Mouse (Mus musculus): ENCODE data around the gene Mat1a.
A peak's percentile ranks its signal among the peaks of the same experiment; 100 is the strongest.

Mat1a gene

DNA sequence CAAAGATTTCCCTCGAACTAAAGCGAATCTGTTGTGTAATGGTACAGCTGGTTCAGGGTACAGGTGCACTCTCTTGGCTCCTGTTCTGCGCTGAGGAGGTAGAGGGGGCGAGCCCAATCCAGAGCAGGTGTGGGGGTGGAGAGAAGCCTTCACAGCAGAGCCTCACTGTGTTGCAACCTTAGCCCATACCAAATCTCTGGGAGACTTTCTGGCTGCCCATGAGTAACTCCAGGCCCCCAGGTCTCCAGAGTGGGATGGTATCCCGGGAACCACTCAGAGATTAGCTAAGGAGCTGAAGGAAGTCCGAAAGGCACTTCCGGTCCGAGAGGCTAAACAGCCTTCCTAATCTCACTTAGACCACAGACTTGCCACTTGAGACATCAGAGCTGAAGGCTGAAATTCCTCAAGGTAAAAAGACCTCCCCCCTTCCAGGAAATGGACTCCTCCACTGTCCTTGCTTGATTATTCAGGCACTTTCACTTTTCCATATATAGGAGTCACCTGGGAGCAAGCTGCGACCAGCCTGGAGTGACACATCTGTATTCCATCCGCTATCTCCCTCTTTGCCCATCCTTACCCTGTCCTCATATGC is at the start of gene Mat1a:
Gene Mat1a (plus strand): TSS at position 183 of the 592 bp plus-strand sequence.
- no peak for DNase-seq (ENCODE audit: low spot score)

DNA sequence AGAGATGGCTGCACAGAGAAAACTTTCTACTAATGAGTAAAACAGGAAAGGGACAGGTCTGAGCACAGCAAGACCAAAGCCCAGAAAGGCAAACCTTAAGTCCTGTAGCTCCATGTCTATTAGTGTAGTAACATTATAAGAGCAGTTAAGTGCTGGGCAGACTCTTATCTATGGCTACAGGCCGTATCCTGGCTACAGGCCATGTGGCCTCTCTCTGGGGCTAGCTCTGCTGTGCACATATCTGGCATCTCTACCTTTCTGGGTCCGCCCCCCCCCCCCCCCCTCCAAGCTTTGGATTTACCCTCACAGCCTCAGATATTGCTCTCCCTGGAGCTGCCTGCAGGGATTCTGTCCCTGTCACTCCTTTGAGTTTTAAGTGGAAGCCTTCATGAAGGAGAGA is 39.7 kb upstream of the Mat1a start:
- no peak for DNase-seq (ENCODE audit: low spot score)

DNA sequence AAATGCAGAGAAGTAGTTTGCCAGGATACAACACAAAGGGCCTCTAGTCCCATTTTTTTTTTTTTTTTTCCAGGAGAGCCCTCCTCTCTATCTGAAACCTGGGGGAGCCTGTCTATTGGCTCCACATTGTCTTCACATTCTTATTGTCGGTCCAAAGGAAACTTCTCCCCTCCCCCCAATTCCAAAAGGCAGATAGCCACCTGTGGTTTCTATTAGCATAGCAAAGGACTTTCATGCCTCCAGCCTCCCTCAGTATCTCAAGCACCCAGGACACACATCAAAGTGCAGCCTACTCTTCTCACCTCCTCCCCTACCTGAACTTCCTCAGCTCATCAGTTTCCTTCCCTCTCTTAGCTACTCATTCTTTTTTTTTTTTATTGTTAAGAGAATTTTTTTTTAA is 38.4 kb upstream of the Mat1a start:
- no peak for DNase-seq (ENCODE audit: low spot score)

DNA sequence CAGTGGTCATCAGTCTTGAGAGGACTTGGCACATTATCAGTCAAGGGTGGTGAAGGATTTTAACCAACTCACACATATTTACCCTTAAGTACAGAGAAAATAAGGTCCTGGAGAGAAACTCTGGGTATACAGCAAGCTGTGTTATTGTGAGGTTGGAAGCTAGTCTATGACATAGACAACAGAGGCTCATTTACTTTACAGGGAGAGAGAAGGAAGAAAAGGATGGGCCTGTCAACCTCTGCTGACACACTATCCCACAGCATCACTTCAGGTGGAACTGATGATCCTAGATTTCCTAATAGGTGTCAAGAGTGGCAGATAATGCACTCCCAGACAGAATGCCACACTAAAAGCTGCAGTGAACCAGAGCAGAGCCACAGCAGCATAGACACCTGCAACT is 35.7 kb upstream of the Mat1a start, which contains the start of gene Dydc2:
Gene Dydc2 (minus strand): TSS at position 101 of the 400 bp plus-strand sequence.
- DNase-seq (ENCODE audit: low spot score): no peak

DNA sequence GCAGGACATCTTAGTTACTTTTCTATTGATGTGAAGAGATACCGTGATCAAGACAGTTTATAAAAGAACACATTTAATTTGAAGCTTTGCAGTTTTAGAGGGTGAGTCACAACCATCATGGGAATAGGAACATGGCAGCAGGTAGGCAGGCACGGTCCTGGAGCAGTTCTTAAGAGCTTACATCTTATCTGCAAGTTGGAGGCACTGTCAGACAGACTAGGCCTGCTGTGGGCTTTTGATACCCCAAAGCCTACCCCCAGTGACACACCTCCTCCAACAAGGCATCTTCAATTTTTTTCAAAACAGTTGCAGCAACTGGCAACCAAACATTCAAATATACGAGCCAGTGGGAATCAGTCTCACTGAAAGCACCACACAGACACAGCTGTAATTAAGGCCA is 34.5 kb upstream of the Mat1a start:
- no peak for DNase-seq (ENCODE audit: low spot score)

DNA sequence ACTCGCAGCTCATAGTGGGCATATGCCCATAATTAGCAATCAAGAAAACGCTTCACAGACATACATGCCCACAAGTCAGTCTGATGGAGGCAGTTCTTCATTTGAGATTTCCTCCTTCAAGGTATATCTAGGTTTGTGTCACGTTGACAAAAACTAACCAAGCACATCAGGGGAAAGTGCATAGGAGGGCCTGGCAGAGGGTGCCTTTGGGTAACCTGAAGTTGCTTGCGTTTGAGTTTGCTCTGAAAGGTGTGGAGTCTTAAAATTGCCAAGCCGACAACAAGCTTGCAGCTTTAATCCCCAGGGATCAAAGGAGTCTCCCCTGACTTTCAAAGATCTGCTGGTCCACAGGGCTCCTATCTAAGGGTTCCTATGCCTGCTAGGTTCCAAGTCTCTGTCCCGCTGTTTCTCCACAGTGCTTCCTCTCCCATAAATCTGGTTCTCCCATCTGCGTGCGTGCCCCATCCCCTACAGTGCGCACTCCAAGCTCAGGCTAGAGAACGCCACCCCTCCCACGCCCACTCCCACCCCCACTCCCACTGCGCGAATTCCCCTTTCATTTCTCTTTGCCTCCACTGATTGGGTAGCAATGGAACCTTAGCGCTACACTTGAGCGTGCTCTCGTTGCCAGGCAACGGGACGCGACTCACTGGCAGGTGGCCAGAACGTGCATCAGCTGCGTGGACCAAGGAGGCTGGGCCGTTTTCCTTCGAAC is 32.4 kb upstream of the Mat1a start, which contains the start of gene Dydc1:
Gene Dydc1 (plus strand): TSS at position 683 of the 715 bp plus-strand sequence.
- peak; percentile 82 for DNase-seq (ENCODE audit: low spot score)

DNA sequence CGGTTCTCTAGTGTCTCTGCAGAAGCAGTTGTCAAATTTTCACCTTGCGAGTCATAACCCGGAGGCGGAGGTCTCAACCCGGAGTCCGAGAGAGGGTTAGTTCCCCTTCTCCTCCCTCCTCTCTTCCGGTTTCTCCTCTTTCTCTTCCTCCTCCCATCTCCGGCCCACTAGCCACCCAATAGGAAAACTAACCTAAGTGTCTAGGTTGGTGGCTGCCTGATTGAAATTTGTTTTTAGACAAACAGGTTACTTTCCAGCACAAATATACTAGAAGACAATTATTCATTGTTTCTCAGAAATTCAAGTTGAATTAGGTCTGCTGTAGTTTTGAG is 31.9 kb upstream of the Mat1a start:
- no peak for DNase-seq (ENCODE audit: low spot score)

DNA sequence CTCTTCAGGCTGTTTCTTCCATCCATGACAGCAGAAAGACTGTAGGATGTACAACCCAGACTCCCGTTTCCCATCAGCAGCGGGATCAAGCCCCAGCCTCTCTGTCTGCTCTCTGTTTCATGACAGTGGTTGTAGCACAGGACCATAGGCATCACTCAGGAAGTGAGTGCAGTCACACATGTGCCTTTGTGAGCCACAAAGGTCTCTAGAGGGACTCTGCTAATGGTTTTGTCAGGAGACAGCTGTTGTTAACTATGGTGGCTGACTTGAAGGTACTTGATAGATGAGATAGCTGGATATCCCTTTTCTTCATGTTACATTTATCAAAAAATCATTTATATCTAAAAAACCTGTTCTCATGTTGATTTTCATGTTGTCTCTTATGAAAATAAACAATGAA is 22.4 kb upstream of the Mat1a start:
- no peak for DNase-seq (ENCODE audit: low spot score)

DNA sequence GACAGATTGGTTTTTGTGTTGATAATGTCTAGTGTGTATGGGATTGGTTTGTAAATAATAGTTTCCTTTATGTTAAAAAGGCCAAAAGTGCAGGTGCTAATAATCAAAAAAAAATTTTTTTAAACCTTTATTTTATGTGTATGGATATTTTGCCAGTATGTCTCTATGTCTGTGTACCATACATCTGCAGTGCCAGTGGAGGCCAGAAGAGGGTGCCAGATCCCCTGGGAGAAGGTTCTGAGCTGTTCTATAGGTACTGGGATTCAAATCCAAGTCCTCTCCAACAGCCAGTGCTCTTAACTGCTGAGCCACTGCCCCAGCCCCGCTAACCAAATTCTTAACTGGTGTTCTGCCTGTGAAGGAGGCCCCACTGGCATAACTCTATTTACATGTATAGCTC is 17.3 kb upstream of the Mat1a start:
- peak; percentile 14 for DNase-seq (ENCODE audit: low spot score)

DNA sequence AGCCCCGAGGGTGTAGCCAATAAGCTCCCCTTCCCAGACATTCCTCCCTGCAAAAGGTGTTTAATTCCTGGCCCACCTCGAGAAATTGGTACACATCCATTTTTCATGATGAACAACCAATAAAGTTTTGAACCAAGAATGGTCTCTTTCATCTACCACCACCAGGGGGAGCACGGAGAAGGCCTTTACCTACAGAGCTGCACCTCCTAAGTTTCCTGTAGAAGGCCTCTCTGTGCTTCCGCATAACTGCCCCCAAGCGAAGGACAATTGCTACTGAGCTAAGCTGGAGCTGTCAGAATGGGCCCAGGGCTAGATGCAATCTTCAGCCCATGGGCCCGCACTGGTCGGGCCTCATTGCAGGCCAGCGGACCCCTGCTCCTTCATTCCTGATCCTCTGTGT is 14.1 kb upstream of the Mat1a start:
- DNase-seq (ENCODE audit: low spot score): peak; percentile 55

DNA sequence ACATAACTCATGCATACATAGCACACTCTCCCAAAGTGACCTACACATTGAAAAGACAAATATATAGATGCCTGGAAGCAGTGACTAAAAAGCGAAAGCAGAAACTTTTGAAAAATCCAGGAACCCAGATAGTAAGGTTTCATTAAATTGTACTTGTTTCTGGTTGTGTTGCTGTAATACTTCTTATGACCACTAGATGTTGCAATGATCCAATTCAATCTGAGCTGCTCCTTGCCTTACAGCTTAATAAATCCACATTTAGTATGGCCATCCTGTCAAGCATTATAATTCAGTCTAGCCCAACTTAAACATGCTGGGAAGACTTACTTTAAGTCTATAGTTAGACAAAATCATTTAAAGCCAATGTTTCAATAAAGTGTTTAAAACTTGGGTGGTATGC is 10.7 kb upstream of the Mat1a start:
- DNase-seq (ENCODE audit: low spot score): peak; percentile 30

DNA sequence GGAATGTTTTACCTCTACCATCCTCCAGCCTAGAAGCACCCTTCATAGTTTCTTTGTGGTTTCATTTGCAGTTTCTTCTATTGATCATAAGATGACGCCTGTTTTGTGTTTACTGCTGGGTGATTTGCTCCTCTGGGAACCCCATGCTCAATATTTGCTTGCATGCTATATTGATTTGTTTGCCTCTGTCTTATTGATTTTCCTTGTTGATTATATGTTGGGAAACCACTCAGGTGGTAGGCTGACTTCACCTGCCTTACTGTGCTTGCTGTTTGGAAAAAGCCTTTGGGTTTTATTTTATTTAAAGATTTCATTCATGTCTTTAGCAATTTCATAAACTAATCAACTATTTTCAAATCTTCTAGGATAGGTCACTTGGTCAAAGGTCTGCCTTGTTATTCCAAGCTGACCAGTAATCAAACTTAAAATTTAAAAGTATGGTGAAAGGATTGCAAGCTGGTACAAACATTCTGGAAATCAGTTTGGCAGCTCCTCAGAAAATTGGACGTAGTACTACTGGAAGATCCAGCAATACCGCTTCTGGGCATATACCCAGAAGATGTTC is 8.5 kb upstream of the Mat1a start:
- no peak for DNase-seq (ENCODE audit: low spot score)

DNA sequence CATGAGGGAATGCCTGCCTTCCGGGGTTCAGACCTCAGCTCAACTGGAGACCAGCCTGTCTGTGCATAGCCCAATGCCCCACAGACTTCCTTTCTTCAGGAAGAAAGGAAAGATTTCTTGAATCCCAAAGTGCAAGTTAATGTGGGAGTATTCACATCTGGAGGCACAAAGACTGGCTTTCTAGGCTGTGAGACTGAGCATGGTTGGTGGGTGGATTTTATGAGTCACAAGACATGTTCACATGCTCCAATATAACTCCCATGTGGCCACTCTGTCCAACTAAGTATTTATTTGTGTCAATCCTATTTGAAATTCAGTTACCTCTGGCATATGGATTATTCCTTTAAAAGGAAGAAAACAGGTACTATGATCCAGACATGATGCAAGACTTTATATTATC is 6.1 kb upstream of the Mat1a start:
- no peak for DNase-seq (ENCODE audit: low spot score)

DNA sequence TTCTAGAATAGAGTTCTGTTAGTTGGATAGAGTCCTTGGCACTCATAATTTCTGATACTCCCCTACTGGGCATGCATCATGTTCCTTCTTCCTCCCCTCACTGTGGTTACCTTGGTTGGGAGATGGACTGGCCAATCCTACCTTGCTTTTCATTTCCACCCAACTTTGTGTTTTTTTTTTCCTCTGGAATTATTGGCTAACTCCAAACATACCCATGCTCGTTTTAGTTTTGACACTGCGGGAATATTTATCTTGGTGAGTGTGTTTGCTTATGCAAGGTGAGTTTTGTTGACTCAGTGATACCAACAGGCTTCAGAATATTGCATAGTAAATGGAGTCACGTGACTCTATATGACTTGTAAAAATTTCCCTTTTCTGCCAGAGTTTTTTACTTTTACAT is 4.1 kb upstream of the Mat1a start:
- DNase-seq (ENCODE audit: low spot score): no peak

DNA sequence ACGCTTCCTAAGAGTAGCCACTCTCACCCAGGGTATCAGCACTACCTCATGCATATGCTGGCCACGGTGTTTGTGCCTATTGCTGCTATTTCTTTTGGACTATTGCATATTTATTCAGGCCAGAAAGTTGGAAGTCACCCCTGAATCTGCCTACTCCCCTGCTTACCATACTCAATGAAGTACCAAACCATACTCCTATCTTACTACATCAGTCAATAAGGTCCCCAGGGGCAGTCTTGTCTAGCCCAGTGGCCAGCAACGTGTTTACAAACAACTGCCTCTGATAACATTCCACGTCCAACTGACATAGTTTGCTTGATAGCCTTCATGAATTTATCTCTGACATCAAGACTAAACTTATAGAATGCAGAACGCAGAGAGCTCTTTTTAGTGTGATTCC is 3.6 kb upstream of the Mat1a start:
- DNase-seq (ENCODE audit: low spot score): no peak

DNA sequence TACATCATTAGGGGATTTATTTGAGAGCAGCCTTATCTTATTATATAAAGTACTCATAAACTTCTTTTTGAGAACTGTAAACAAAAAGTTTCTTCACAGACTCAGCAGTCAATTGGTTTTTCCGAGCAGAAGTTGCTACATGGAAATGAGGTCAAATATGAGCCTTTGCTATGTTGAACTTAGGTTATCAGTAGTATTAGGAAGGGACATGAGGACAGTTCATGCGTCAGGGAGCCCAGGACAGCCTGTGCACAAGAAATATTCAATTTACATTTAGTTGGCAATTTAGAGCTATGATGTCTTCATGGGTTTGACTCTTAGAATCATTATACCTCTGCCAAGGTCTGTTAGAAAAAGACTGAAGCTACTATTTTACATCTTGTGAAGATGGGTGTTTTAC is 2.6 kb upstream of the Mat1a start:
- DNase-seq (ENCODE audit: low spot score): no peak

DNA sequence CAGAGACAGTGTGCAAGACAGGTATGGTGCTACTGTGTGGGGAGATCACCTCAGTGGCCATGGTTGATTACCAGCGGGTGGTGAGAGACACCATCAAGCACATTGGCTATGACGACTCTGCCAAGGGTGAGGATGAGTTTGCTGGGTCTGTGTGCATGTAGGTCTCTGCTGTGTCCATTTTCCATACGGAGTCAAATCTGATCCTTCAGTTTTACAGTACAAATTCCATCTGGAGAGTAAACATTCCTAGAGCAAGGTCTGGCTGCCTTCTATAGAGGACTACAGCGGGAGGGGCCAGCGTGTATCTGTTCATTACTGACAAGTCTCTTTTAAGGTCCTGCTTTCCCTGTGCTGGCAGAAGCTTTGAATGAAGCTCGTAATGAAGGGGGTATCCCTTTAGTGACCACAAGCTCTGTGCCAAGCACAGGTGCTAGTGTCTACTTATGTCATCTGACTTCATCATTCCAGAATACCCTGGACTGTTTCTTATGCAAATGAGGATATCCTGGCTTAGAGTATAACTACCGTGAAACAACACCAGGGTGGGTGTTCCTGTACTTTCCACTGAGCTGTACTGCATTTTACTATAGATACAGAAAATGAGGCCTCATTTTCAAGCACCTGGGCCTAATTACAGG is 6.3 kb downstream of the Mat1a start:
- DNase-seq (ENCODE audit: low spot score): no peak

DNA sequence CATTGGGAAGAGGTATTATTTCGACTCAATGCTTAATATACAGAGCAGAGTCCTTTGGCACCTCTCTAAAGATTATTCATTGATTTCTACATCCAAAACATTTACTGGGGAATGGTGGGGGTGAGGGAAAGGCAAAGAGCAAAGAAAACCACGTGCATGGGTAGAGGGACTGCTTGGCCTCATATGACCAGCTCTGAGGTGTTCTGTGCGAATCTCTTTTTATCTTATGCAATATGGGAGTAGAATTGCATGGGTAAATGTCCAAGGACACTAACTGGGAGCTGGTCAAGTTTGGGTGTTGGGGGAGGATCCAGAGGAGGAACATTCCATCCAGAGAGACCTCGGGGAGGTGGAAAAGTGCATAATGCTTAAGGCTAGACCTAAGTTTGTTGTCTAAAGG is 8.1 kb downstream of the Mat1a start:
- DNase-seq (ENCODE audit: low spot score): no peak

DNA sequence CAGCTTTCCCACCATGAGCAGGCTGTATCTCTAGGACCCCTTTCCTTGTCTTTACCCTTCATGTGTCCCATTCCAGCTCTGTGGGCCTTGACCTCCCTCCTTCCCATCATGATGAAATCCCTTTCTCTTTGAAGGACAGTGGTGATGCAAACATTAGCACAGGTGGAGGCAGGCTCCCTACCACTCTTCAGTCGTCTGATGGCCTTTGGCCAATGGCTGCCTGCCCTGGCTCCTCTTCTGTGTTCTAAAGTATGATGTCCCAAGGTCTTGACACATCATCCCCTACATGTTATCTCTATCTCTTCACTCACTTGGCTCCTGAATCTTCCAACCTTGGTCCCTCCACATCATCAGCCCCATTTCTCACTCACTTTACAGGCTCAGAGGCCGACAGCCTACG is 11.4 kb downstream of the Mat1a start:
- no peak for DNase-seq (ENCODE audit: low spot score)

DNA sequence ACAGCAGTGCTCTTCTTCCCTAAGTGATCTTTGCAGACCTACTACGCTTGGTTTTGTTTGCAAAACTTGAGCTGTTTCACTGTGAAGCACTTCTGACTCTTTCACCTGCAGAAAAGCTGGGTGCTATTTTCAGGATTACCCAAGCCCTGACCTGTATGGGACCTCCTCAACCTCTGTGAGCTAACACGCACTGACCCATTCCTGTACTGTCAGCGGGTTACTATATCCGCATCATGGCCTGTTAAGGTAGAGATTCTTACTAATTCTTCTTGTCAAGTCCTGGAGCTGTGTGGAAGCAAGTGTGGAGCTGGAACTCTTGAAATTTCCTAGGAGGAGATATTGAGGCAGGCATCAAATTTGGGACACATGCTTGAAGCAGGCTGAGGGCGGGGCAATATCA is 19.8 kb downstream of the Mat1a start:
- DNase-seq (ENCODE audit: low spot score): no peak

DNA sequence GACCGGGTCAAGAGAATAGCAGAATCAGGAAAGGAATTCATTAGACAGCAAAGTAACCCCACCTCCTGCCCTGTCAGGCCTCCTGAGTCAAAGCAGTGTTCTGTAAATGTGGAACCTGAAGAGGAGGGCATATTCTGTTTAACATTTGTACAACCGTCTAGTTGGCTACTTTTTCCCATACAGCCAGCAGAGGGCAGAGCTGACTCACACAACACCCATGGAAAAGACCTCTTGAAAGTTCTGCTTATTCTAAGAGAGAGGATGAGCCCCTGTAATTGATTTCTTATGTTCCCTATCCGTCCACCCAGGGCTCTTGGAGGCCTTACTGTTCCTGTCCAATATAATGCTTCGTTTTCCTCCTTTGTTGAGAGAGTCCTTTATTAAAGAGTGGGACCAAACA is 23.2 kb downstream of the Mat1a start:
- peak; percentile 70 for DNase-seq (ENCODE audit: low spot score)

DNA sequence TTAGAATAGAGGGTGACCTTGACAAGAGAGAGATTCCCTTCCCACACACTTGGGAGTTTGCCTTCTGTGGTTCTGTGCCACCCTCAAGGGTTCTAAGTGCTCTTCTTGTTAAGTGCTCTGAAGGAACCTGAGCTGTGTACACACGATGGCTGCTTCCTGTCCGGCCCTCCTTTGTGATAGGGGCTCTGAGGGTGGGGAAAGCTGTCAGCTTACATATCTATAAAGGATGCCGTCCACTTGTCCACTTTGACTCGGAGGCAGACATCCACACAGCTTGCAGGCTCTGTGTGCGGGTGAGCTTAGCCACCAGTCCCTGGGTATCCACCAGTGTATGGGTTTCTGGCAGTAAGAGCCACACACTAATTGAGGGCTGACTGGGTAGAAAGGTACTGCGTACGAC is 26.7 kb downstream of the Mat1a start, which contains the start of gene Sftpa1:
Gene Sftpa1 (plus strand): TSS at position 243 of the 400 bp plus-strand sequence.
- DNase-seq (ENCODE audit: low spot score): no peak

DNA sequence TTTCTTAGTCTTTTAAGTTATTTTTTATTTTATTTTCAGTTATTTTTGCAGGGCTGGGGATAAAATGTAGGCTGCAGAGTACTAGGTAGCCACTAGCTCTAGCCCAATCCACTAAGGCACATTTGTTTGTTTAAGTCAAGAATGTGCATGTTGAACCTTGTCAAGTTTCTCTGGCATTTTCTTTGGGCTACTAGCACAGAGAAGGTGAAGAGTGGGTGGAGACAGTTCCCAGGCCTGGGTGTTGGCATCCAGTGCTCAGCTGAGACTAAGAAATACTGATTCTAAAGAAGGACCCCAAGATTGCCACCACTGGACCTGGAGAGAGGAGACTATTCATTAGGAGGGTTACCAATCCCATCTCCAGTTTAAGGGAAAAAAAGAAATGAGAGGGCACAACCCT is 32.2 kb downstream of the Mat1a start:
- no peak for DNase-seq (ENCODE audit: low spot score)
